Mouse (Mus musculus): ENCODE measurements around the gene Bnip2.

DNA sequence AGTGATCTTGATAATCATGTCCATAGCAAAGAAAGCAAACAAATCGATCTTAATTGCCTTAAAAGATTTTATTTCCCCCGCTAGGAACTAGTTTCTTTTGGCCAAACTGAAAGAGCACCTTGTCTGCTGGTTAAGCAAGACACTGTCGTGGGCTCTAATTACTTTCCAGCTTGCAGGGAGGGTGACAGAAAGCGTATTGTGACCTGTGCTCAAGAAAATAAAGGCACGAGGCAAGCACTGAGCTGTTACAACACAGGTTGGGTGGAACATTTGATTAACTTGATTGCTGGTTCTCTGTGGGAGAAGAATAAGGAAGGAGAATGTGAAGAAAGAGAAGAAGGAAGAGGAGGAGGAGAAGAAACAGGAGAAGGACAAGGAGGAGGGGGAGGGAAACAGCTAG lies 59.0 kb downstream of the Bnip2 start:
- no peak for TF ChIP-seq POLR2A (IDR thresholded peaks at IDR 0.05; ENCODE audit: low read depth, low read length)
- no peak for TF ChIP-seq CTCF (IDR thresholded peaks at IDR 0.05; ENCODE audit: extremely low read depth, insufficient read depth, insufficient read length, insufficient replicate concordance)
